In the genomic region with DNA sequence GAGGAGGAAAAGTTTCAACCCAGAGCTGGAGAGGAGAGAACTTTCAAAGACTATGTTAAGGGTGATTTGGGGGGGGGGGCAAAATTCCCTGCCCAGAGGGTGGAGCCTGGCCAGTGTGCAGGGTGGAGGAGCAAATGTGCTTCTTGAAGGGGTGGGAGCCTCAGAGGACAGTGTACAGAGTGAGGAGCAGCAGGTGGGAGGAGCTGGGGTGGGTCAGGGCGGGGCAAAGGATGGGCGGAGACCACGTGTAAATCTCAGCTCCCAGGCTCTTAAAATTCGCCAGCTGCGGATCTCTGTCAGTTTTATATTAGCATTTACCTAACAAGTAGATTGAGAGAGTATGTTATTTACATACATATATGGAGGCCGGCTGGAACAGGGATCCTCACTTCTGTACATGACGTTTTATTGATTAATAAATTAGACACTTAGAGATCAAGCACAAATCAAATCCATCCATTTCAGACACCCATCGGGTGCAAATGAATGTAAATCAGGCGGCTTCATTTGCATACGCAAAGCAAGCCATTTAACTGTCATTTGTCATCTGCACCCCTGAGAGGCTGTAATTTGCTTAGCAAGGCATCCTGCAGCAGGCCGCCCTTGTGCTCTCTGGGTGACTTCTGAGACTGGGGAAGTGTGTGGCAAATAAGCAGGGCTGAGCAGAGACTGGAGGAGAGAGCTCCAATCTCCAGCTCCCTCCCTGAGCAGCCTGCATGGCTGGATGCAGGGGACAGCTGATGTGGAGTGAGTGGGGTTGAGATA, we compare ENCODE assay signal across 12 mouse cellular contexts.
A peak's percentile ranks its signal among the peaks of the same experiment; 100 is the strongest.
DNase-seq lines count a peak whose midpoint lies in the region; ATAC-seq and TF ChIP-seq lines count a peak whose summit lies in the region.
"Had no signal": no experiment of that assay in that cellular context is flagged by ENCODE, and none has a peak within 500 bp of the region (broad histone marks: within the 10 kb centered on the region; RNA-seq: fewer than 3 reads in every experiment).

No protein-coding gene starts in this region.

- H3K9me3 ChIP-seq in forebrain, embryonic 11.5 days (ENCODE audit: control insufficient read depth, low read length), result no peaks in the 10 kb centered on the region
- no peaks in the 10 kb centered on the region for H3K9me3 ChIP-seq in forebrain, embryonic 10.5 days
- no peaks in the 10 kb centered on the region for H3K9me3 ChIP-seq in lung, postnatal 0 days (ENCODE audit: low read length)
- H3K9me3 ChIP-seq in hindbrain, embryonic 15.5 days, result no peaks in the 10 kb centered on the region
- no peaks in the 10 kb centered on the region for H3K9me3 ChIP-seq in neural tube, embryonic 15.5 days (replicated peaks)
- H3K9me3 ChIP-seq: embryonic facial prominence, embryonic 13.5 days had no signal

- H3K36me3 ChIP-seq in forebrain, embryonic 11.5 days (ENCODE audit: control insufficient read depth, insufficient read depth, low read length), result no peaks in the 10 kb centered on the region
- H3K36me3 ChIP-seq in forebrain, embryonic 10.5 days (replicated peaks), result no peaks in the 10 kb centered on the region
- H3K36me3 ChIP-seq in lung, postnatal 0 days (ENCODE audit: insufficient read depth, low read length), result no peaks in the 10 kb centered on the region
- H3K36me3 ChIP-seq in hindbrain, embryonic 15.5 days, result no peaks in the 10 kb centered on the region
- H3K36me3 ChIP-seq in neural tube, embryonic 15.5 days, result no peaks in the 10 kb centered on the region
- H3K36me3 ChIP-seq: embryonic facial prominence, embryonic 13.5 days had no signal

- 9% methylated on average over 11 of the region's 11 CpGs for WGBS in forebrain, embryonic 11.5 days
- WGBS in forebrain, embryonic 10.5 days, result 9% methylated on average over 11 of the region's 11 CpGs
- WGBS in lung, postnatal 0 days, result 6% methylated on average over 11 of the region's 11 CpGs
- 4% methylated on average over 11 of the region's 11 CpGs for WGBS in hindbrain, embryonic 15.5 days
- WGBS in neural tube, embryonic 15.5 days, result 2% methylated on average over 11 of the region's 11 CpGs

- no peak overlapping the region for H3K27ac ChIP-seq in forebrain, embryonic 11.5 days (ENCODE audit: low read depth, low read length)
- no peak overlapping the region for H3K27ac ChIP-seq in forebrain, embryonic 10.5 days
- no peak overlapping the region for H3K27ac ChIP-seq in lung, postnatal 0 days (ENCODE audit: low read length)
- H3K27ac ChIP-seq in hindbrain, embryonic 15.5 days (replicated peaks), result peak overlapping the region; percentile 49
- 0 out of 2 replicates have a peak overlapping the region, but pooled peaks have one; percentile 37 for H3K27ac ChIP-seq in neural tube, embryonic 15.5 days (replicated peaks)
- H3K27ac ChIP-seq: embryonic facial prominence, embryonic 13.5 days had no signal

- TF ChIP-seq CTCF in lung, postnatal 0 days (IDR thresholded peaks at IDR 0.05), result no peak

- H3K4me1 ChIP-seq in forebrain, embryonic 11.5 days (replicated peaks; ENCODE audit: control insufficient read depth, insufficient read depth, low read length), result peaks cover 5% of the 10 kb centered on the region; the same call in 1 of the 2 replicates
- peaks cover 20% of the 10 kb centered on the region for H3K4me1 ChIP-seq in forebrain, embryonic 10.5 days
- H3K4me1 ChIP-seq in lung, postnatal 0 days (ENCODE audit: insufficient read depth, low read depth, low read length), result no peaks in the 10 kb centered on the region
- peaks cover 11% of the 10 kb centered on the region for H3K4me1 ChIP-seq in hindbrain, embryonic 15.5 days (replicated peaks)
- H3K4me1 ChIP-seq in neural tube, embryonic 15.5 days, result peaks cover 15% of the 10 kb centered on the region

- H3K4me2 ChIP-seq in forebrain, embryonic 11.5 days (ENCODE audit: low read depth, low read length, severe bottlenecking), result 0 out of 2 replicates have a peak overlapping the region, but pooled peaks have one; percentile 8
- no peak overlapping the region for H3K4me2 ChIP-seq in lung, postnatal 0 days (replicated peaks; ENCODE audit: low read depth, low read length)
- H3K4me2 ChIP-seq in hindbrain, embryonic 15.5 days, result no peak overlapping the region
- H3K4me2 ChIP-seq in neural tube, embryonic 15.5 days, result no peak overlapping the region
- H3K4me2 ChIP-seq: embryonic facial prominence, embryonic 13.5 days had no signal

- ATAC-seq in forebrain, embryonic 11.5 days (replicated peaks; ENCODE audit: low FRiP score), result peak; percentile 85
- ATAC-seq in lung, postnatal 0 days, result peak; percentile 47; the same call in 1 of the 2 replicates
- peak; percentile 58; the same call in 1 of the 2 replicates for ATAC-seq in hindbrain, embryonic 15.5 days (ENCODE audit: low FRiP score, low read depth)
- ATAC-seq in neural tube, embryonic 15.5 days (ENCODE audit: low FRiP score), result peak; percentile 58
- ATAC-seq in erythroblast, adult 5-6 weeks (replicated peaks; ENCODE audit: low FRiP score, poor library complexity, severe bottlenecking), result no peak

- H3K27me3 ChIP-seq in forebrain, embryonic 11.5 days (ENCODE audit: control insufficient read depth, insufficient read depth, low read length), result no peaks in the 10 kb centered on the region
- H3K27me3 ChIP-seq in forebrain, embryonic 10.5 days (ENCODE audit: poor library complexity, severe bottlenecking), result peaks cover 4% of the 10 kb centered on the region
- H3K27me3 ChIP-seq in lung, postnatal 0 days (replicated peaks; ENCODE audit: insufficient read depth, low read length), result no peaks in the 10 kb centered on the region
- H3K27me3 ChIP-seq in hindbrain, embryonic 15.5 days, result no peaks in the 10 kb centered on the region; the same call in 1 of the 2 replicates
- H3K27me3 ChIP-seq in neural tube, embryonic 15.5 days (replicated peaks), result no peaks in the 10 kb centered on the region; the same call in 1 of the 2 replicates

- no peak overlapping the region for H3K4me3 ChIP-seq in forebrain, embryonic 11.5 days (ENCODE audit: low read depth, low read length)
- H3K4me3 ChIP-seq in forebrain, embryonic 10.5 days, result no peak overlapping the region
- no peak overlapping the region for H3K4me3 ChIP-seq in lung, postnatal 0 days (ENCODE audit: low read depth, low read length)
- no peak overlapping the region for H3K4me3 ChIP-seq in hindbrain, embryonic 15.5 days
- H3K4me3 ChIP-seq in neural tube, embryonic 15.5 days (replicated peaks), result no peak overlapping the region
- H3K4me3 ChIP-seq: embryonic facial prominence, embryonic 13.5 days had no signal

- TF ChIP-seq EP300 in lung, postnatal 0 days (IDR thresholded peaks at IDR 0.05), result no peak

- H3K9ac ChIP-seq in forebrain, embryonic 11.5 days (ENCODE audit: low read length), result no peak overlapping the region
- no peak overlapping the region for H3K9ac ChIP-seq in lung, postnatal 0 days (replicated peaks; ENCODE audit: low read depth)
- no peak overlapping the region for H3K9ac ChIP-seq in hindbrain, embryonic 15.5 days
- no peak overlapping the region for H3K9ac ChIP-seq in neural tube, embryonic 15.5 days (replicated peaks)
- H3K9ac ChIP-seq: embryonic facial prominence, embryonic 13.5 days had no signal

- DNase-seq in forebrain, embryonic 11.5 days (ENCODE audit: low spot score), result no peak
- no peak for DNase-seq in forebrain, embryonic 10.5 days (ENCODE audit: extremely low spot score, low spot score)
- no peak for DNase-seq in lung, postnatal 0 days (ENCODE audit: low spot score)
- DNase-seq in lung, postnatal 4 days, result no peak
- DNase-seq in adrenal gland, postnatal 36 days, result no peak
- DNase-seq: cerebellum, adult 11-12 months; gastrocnemius, postnatal 25 days; left cerebral cortex, postnatal 4 days had no signal

Comparison
In these comparisons a context has a peak if more than half of its experiments do, and no peak if none do; other contexts are left out.
1. H3K27ac ChIP-seq: peak in hindbrain, embryonic 15.5 days (single experiment) and neural tube, embryonic 15.5 days (single experiment); none in forebrain, embryonic 11.5 days (single experiment), forebrain, embryonic 10.5 days (single experiment) and lung, postnatal 0 days (single experiment).